Mouse (Mus musculus) ES-E14 (cell line): ENCODE measurements around the gene Nlrc5.

Experiments
- MAFK ChIP-seq: IDR thresholded peaks from 2 replicates; pipeline ENCODE4 v1.6.1; 2014; ENCODE audit warnings: mild to moderate bottlenecking, low read depth, low read length, inconsistent platforms; ENCODE audit not compliant: insufficient read depth
- ZC3H11A ChIP-seq: IDR thresholded peaks from 2 replicates; pipeline ENCODE4 v1.6.1; 2012; ENCODE audit warnings: low read depth, mild to moderate bottlenecking, inconsistent platforms, low read length, borderline replicate concordance

- TF ChIP-seq ZC3H11A (no peak), MAFK (no peak)
These were observed 43.7 kb upstream of the Nlrc5 start for GRCm38 (mm10) chr8:94390429-94390828.
